Mouse (Mus musculus) erythroblast, embryonic 14.5 days (primary cell): ENCODE measurements around the gene Gng8.

Experiments
- GATA1 ChIP-seq: IDR thresholded peaks from 2 replicates; pipeline ENCODE4 v1.6.1; 2012; ENCODE audit warnings: low read length, inconsistent platforms, mixed read lengths
- TAL1 ChIP-seq: IDR thresholded peaks from 3 replicates; pipeline ENCODE4 v1.6.1; 2012; ENCODE audit warnings: low read length, inconsistent platforms, mixed read lengths

DNA sequence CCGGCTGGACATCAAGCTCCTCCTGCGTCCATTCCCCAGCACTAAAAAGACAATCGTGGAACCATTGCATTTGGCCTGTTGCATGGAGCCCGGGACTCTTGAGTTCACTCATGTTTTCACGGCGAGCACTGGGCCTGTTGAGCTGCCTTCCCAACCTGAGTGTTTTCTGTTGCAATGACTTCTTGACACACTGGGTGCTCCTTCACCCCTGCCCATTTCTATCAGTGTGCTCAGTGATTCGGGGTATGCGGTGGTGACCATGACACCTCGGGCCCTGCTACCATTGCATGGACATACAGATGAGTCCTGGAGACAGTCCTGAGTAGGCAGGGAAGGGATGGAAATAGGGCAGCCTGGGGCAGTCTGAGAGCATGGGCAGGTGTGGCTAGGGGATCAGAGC, 19.1 kb upstream of the Gng8 start:
- TF ChIP-seq GATA1 (no peak), TAL1 (no peak)
